Mouse (Mus musculus): ENCODE data around the gene Slc47a2. TPM values are rescaled to one million over a fixed set of nuclear protein-coding genes. Genes with fewer than 3 reads are reported as not detected.

Gene Slc47a2
- polyA plus RNA-seq, 1 experiment, result 0.01 TPM

- no peak overlapping the region for H3ac ChIP-seq (ENCODE audit: control insufficient read depth, insufficient read length)
- no peak overlapping the region for H3K4me2 ChIP-seq (ENCODE audit: low read depth)
- H3K4me3 ChIP-seq, result no peak overlapping the region
- TF ChIP-seq POLR2A (IDR thresholded peaks at IDR 0.05; ENCODE audit: insufficient read length, low read depth) (no peak), TCF12 (IDR thresholded peaks at IDR 0.05; ENCODE audit: insufficient read depth, poor library complexity, severe bottlenecking) (no peak), MAX (IDR thresholded peaks at IDR 0.05; ENCODE audit: low read depth) (no peak), E2F4 (IDR thresholded peaks at IDR 0.05; ENCODE audit: insufficient read depth) (no peak), SRF (IDR thresholded peaks at IDR 0.05; ENCODE audit: control insufficient read depth, insufficient read length, low read depth) (no peak), REST (IDR thresholded peaks at IDR 0.05; ENCODE audit: insufficient read depth, insufficient read length) (no peak), POLR2AphosphoS2 (IDR thresholded peaks at IDR 0.05; ENCODE audit: insufficient read length, low read depth) (no peak), CEBPB (IDR thresholded peaks at IDR 0.05; ENCODE audit: insufficient read depth, poor library complexity, severe bottlenecking) (no peak), USF1 (IDR thresholded peaks at IDR 0.05; ENCODE audit: low read depth) (no peak), TCF3 (IDR thresholded peaks at IDR 0.05; ENCODE audit: insufficient read length, low read depth) (no peak), MYOG (IDR thresholded peaks at IDR 0.05; ENCODE audit: control insufficient read depth in 1 of 3, insufficient read depth in 1 of 3, insufficient read length in 2 of 3, low read depth in 2 of 3) (no peak), MYOD1 (IDR thresholded peaks at IDR 0.05; ENCODE audit: control insufficient read depth in 1 of 3, insufficient read length in 2 of 3, low read depth in 2 of 3) (no peak)
- no peaks in the 10 kb centered on the region for H3K36me3 ChIP-seq (ENCODE audit: control insufficient read depth, insufficient read depth)
- H3K27me3 ChIP-seq (ENCODE audit: control insufficient read depth, insufficient read depth, insufficient read length), result no peaks in the 10 kb centered on the region
- H3K79me2 ChIP-seq (ENCODE audit: control insufficient read depth, insufficient read depth), result no peaks in the 10 kb centered on the region
Observed at GRCm38 (mm10) chr11:61274421-61274820, 68.2 kb downstream of the Slc47a2 start.

GRCm38 (mm10) chr11:61273928-61274327 lies 68.7 kb downstream of the Slc47a2 start:
- Histone ChIP-seq H3K4me3 (no peak overlapping the region), H3K27me3 (ENCODE audit: control insufficient read depth, insufficient read depth, insufficient read length) (no peaks in the 10 kb centered on the region), H3ac (ENCODE audit: control insufficient read depth, insufficient read length) (no peak overlapping the region), H3K79me2 (ENCODE audit: control insufficient read depth, insufficient read depth) (no peaks in the 10 kb centered on the region), H3K36me3 (ENCODE audit: control insufficient read depth, insufficient read depth) (no peaks in the 10 kb centered on the region), H3K4me2 (ENCODE audit: low read depth) (no peak overlapping the region)
- TF ChIP-seq MYOG (IDR thresholded peaks at IDR 0.05; ENCODE audit: control insufficient read depth in 1 of 3, insufficient read depth in 1 of 3, insufficient read length in 2 of 3, low read depth in 2 of 3) (no peak), SRF (IDR thresholded peaks at IDR 0.05; ENCODE audit: control insufficient read depth, insufficient read length, low read depth) (no peak), MAX (IDR thresholded peaks at IDR 0.05; ENCODE audit: low read depth) (no peak), TCF3 (IDR thresholded peaks at IDR 0.05; ENCODE audit: insufficient read length, low read depth) (no peak), POLR2A (IDR thresholded peaks at IDR 0.05; ENCODE audit: insufficient read length, low read depth) (no peak)

- Histone ChIP-seq H3K79me2 (ENCODE audit: control insufficient read depth, insufficient read depth) (no peaks in the 10 kb centered on the region), H3K4me3 (no peak overlapping the region), H3K4me2 (ENCODE audit: low read depth) (no peak overlapping the region), H3K27me3 (ENCODE audit: control insufficient read depth, insufficient read depth, insufficient read length) (no peaks in the 10 kb centered on the region), H3K36me3 (ENCODE audit: control insufficient read depth, insufficient read depth) (no peaks in the 10 kb centered on the region), H3ac (ENCODE audit: control insufficient read depth, insufficient read length) (no peak overlapping the region)
- no peak for TF ChIP-seq POLR2AphosphoS2 (IDR thresholded peaks at IDR 0.05; ENCODE audit: insufficient read length, low read depth)
- TF ChIP-seq REST (IDR thresholded peaks at IDR 0.05; ENCODE audit: insufficient read depth, insufficient read length), result no peak
- no peak for TF ChIP-seq MYOG (IDR thresholded peaks at IDR 0.05; ENCODE audit: control insufficient read depth in 1 of 3, insufficient read depth in 1 of 3, insufficient read length in 2 of 3, low read depth in 2 of 3)
- no peak for TF ChIP-seq TCF3 (IDR thresholded peaks at IDR 0.05; ENCODE audit: insufficient read length, low read depth)
- TF ChIP-seq E2F4 (IDR thresholded peaks at IDR 0.05; ENCODE audit: insufficient read depth), result no peak
- TF ChIP-seq USF1 (IDR thresholded peaks at IDR 0.05; ENCODE audit: low read depth), result no peak
- TF ChIP-seq TCF12 (IDR thresholded peaks at IDR 0.05; ENCODE audit: insufficient read depth, poor library complexity, severe bottlenecking), result no peak
- no peak for TF ChIP-seq CEBPB (IDR thresholded peaks at IDR 0.05; ENCODE audit: insufficient read depth, poor library complexity, severe bottlenecking)
- TF ChIP-seq POLR2A (IDR thresholded peaks at IDR 0.05; ENCODE audit: insufficient read length, low read depth), result no peak
- TF ChIP-seq MYOD1 (IDR thresholded peaks at IDR 0.05; ENCODE audit: control insufficient read depth in 1 of 3, insufficient read length in 2 of 3, low read depth in 2 of 3), result no peak
Observed at GRCm38 (mm10) chr11:61271612-61272011, 71.0 kb downstream of the Slc47a2 start.

GRCm38 (mm10) chr11:61270406-61270805 lies 72.3 kb downstream of the Slc47a2 start:
- no peak for TF ChIP-seq E2F4 (IDR thresholded peaks at IDR 0.05; ENCODE audit: insufficient read depth)
- no peak for TF ChIP-seq TCF3 (IDR thresholded peaks at IDR 0.05; ENCODE audit: insufficient read length, low read depth)
- TF ChIP-seq CEBPB (IDR thresholded peaks at IDR 0.05; ENCODE audit: insufficient read depth, poor library complexity, severe bottlenecking), result no peak
- TF ChIP-seq USF1 (IDR thresholded peaks at IDR 0.05; ENCODE audit: low read depth), result no peak
- TF ChIP-seq MAX (IDR thresholded peaks at IDR 0.05; ENCODE audit: low read depth), result no peak
- no peak for TF ChIP-seq SRF (IDR thresholded peaks at IDR 0.05; ENCODE audit: control insufficient read depth, insufficient read length, low read depth)
- TF ChIP-seq POLR2AphosphoS2 (IDR thresholded peaks at IDR 0.05; ENCODE audit: insufficient read length, low read depth), result no peak
- H3K27me3 ChIP-seq (ENCODE audit: control insufficient read depth, insufficient read depth, insufficient read length), result no peaks in the 10 kb centered on the region
- no peaks in the 10 kb centered on the region for H3K36me3 ChIP-seq (ENCODE audit: control insufficient read depth, insufficient read depth)
- H3K79me2 ChIP-seq (ENCODE audit: control insufficient read depth, insufficient read depth), result peaks cover 8% of the 10 kb centered on the region
- no peak overlapping the region for H3K4me2 ChIP-seq (ENCODE audit: low read depth)
- H3K4me3 ChIP-seq, result no peak overlapping the region
- H3ac ChIP-seq (ENCODE audit: control insufficient read depth, insufficient read length), result no peak overlapping the region

GRCm38 (mm10) chr11:61268626-61269349 lies 73.9 kb downstream of the Slc47a2 start:
- Histone ChIP-seq H3K4me2 (ENCODE audit: low read depth) (no peak overlapping the region), H3K79me2 (ENCODE audit: control insufficient read depth, insufficient read depth) (peaks cover 8% of the 10 kb centered on the region), H3ac (ENCODE audit: control insufficient read depth, insufficient read length) (no peak overlapping the region), H3K27me3 (ENCODE audit: control insufficient read depth, insufficient read depth, insufficient read length) (no peaks in the 10 kb centered on the region), H3K36me3 (ENCODE audit: control insufficient read depth, insufficient read depth) (peaks cover 9% of the 10 kb centered on the region), H3K4me3 (no peak overlapping the region)
- TF ChIP-seq TCF3 (IDR thresholded peaks at IDR 0.05; ENCODE audit: insufficient read length, low read depth) (no peak), USF1 (IDR thresholded peaks at IDR 0.05; ENCODE audit: low read depth) (no peak), MYOG (IDR thresholded peaks at IDR 0.05; ENCODE audit: control insufficient read depth in 1 of 3, insufficient read depth in 1 of 3, insufficient read length in 2 of 3, low read depth in 2 of 3) (no peak), TCF12 (IDR thresholded peaks at IDR 0.05; ENCODE audit: insufficient read depth, poor library complexity, severe bottlenecking) (no peak), MAX (IDR thresholded peaks at IDR 0.05; ENCODE audit: low read depth) (no peak)

Measured in myocyte (in vitro differentiated cells).